Mouse (Mus musculus): ENCODE measurements at regions not wholly inside any gene's neighbourhood (a gene's known extent, or its start where the extent isn't known, plus 50 kb on each side); places are given as distances from the start of the nearest gene placed in this dataset.

GRCm38 (mm10) chr6:93393551-93393950 lies 450.3 kb upstream of the Adamts9 start:
- no peak for DNase-seq (ENCODE audit: low spot score)

- no peak for DNase-seq (ENCODE audit: low spot score)
Observed at GRCm38 (mm10) chr6:93392402-93392801, 449.1 kb upstream of the Adamts9 start.

- peak; percentile 15 for DNase-seq (ENCODE audit: low spot score)
Observed at GRCm38 (mm10) chr6:93391166-93391565, 447.9 kb upstream of the Adamts9 start.

GRCm38 (mm10) chr6:93371341-93371740 lies 428.0 kb upstream of the Adamts9 start:
- DNase-seq (ENCODE audit: low spot score), result no peak

- no peak for DNase-seq (ENCODE audit: low spot score)
Observed at GRCm38 (mm10) chr6:93363846-93364245, 420.6 kb upstream of the Adamts9 start.

- no peak for DNase-seq (ENCODE audit: low spot score)
Observed at GRCm38 (mm10) chr6:93353353-93354125, 410.2 kb upstream of the Adamts9 start.

- no peak for DNase-seq (ENCODE audit: low spot score)
Observed at GRCm38 (mm10) chr6:93349936-93350700, 406.8 kb upstream of the Adamts9 start.

GRCm38 (mm10) chr6:93348141-93348540 lies 404.8 kb upstream of the Adamts9 start:
- no peak for DNase-seq (ENCODE audit: low spot score)

- no peak for DNase-seq (ENCODE audit: low spot score)
Observed at GRCm38 (mm10) chr6:93328683-93329082, 385.4 kb upstream of the Adamts9 start.

- no peak for DNase-seq (ENCODE audit: low spot score)
Observed at GRCm38 (mm10) chr6:93327930-93328329, 384.6 kb upstream of the Adamts9 start.

- DNase-seq (ENCODE audit: low spot score), result no peak
Observed at GRCm38 (mm10) chr6:93323881-93324280, 380.6 kb upstream of the Adamts9 start.

- DNase-seq (ENCODE audit: low spot score), result no peak
Observed at GRCm38 (mm10) chr6:93314625-93315024, 371.3 kb upstream of the Adamts9 start.

- no peak for DNase-seq (ENCODE audit: low spot score)
Observed at GRCm38 (mm10) chr6:93305176-93305575, 361.9 kb upstream of the Adamts9 start.

- DNase-seq (ENCODE audit: low spot score), result no peak
Observed at GRCm38 (mm10) chr6:93297975-93298374, 354.7 kb upstream of the Adamts9 start.

- DNase-seq (ENCODE audit: low spot score), result no peak
Observed at GRCm38 (mm10) chr6:93291711-93292110, 348.4 kb upstream of the Adamts9 start.

GRCm38 (mm10) chr6:93288421-93288820 lies 345.1 kb upstream of the Adamts9 start:
- no peak for DNase-seq (ENCODE audit: low spot score)

GRCm38 (mm10) chr6:93285796-93286195 lies 342.5 kb upstream of the Adamts9 start:
- DNase-seq (ENCODE audit: low spot score), result no peak

GRCm38 (mm10) chr6:93281530-93281929 lies 338.2 kb upstream of the Adamts9 start:
- no peak for DNase-seq (ENCODE audit: low spot score)

- peak; percentile 24 for DNase-seq (ENCODE audit: low spot score)
Observed at GRCm38 (mm10) chr6:93273917-93274513, 330.7 kb upstream of the Adamts9 start.

GRCm38 (mm10) chr6:93272206-93272605 lies 328.9 kb upstream of the Adamts9 start:
- DNase-seq (ENCODE audit: low spot score), result no peak

- no peak for DNase-seq (ENCODE audit: low spot score)
Observed at GRCm38 (mm10) chr6:93266826-93267225, 323.5 kb upstream of the Adamts9 start.

GRCm38 (mm10) chr6:93265164-93265563 lies 321.9 kb upstream of the Adamts9 start:
- no peak for DNase-seq (ENCODE audit: low spot score)

GRCm38 (mm10) chr6:93260827-93261226 lies 317.5 kb upstream of the Adamts9 start:
- DNase-seq (ENCODE audit: low spot score), result no peak

Measured in yolk sac, embryonic 10.5 days (tissue).